Mouse (Mus musculus) CH12.LX (cell line): ENCODE measurements around the gene Cdc123. TPM values are rescaled to one million over a fixed set of nuclear protein-coding genes. Genes with fewer than 3 reads are reported as not detected.

ENCODE experiments used
- DNase-seq: peaks from one replicate; pipeline ENCODE4 v3.0.0-alpha.2; 2013; ENCODE audit errors: extremely low read depth
- H3K27ac ChIP-seq: 2 replicates; pipeline ENCODE4 v1.5.1; 2012; ENCODE audit warnings: low read depth, mild to moderate bottlenecking, control low read depth, moderate library complexity; ENCODE audit not compliant: insufficient read depth
- H3K27me3 ChIP-seq: replicated peaks from 2 replicates; pipeline ENCODE3; 2012; ENCODE audit warnings: inconsistent platforms
- H3K36me3 ChIP-seq, 2 experiments: replicated peaks in 1 of 2; 2 replicates each; pipeline versions ENCODE3 to v1.6.1; 2012; ENCODE audit warnings: inconsistent platforms in 1 of 2, low read length in 1 of 2, mild to moderate bottlenecking in 1 of 2, mixed read lengths in 1 of 2, moderate library complexity in 1 of 2; ENCODE audit not compliant: control insufficient read depth in 1 of 2, insufficient read depth in 1 of 2
- H3K4me1 ChIP-seq, 2 experiments: 2 replicates each; pipeline ENCODE4 v1.6.1; 2012; ENCODE audit warnings: inconsistent platforms in 1 of 2, moderate library complexity in 1 of 2; ENCODE audit not compliant: insufficient read depth in 2 of 2, control insufficient read depth in 1 of 2
- H3K4me2 ChIP-seq: 2 replicates; pipeline ENCODE4 v1.6.1; 2012; ENCODE audit warnings: low read depth, mild to moderate bottlenecking, control low read depth; ENCODE audit not compliant: poor library complexity, insufficient read depth, severe bottlenecking
- H3K4me3 ChIP-seq, 3 experiments: fragments of 150-350 bp in 1 of 3; sonication (generic) in 1 of 3; replicated peaks in 1 of 3; 2 replicates each; pipeline versions ENCODE3 to v1.5.1; 2011 to 2012; ENCODE audit warnings: low read depth in 2 of 3, low read length in 2 of 3, mild to moderate bottlenecking in 2 of 3, moderate library complexity in 2 of 3, control low read depth in 1 of 3, improper control_type of control experiment in 1 of 3, inconsistent platforms in 1 of 3, mixed read lengths in 1 of 3; ENCODE audit not compliant: poor library complexity in 1 of 3
- H3K79me2 ChIP-seq: replicated peaks from 2 replicates; pipeline ENCODE4 v1.6.1; 2012; ENCODE audit warnings: mild to moderate bottlenecking, moderate library complexity; ENCODE audit not compliant: control insufficient read depth, poor library complexity, insufficient read depth, severe bottlenecking; ENCODE audit errors: extremely low read depth
- H3K9ac ChIP-seq: 2 replicates; pipeline ENCODE4 v1.6.1; 2012; ENCODE audit warnings: low read depth, mild to moderate bottlenecking, control low read depth, moderate library complexity; ENCODE audit not compliant: insufficient read depth
- H3K9me3 ChIP-seq: replicated peaks from 2 replicates; pipeline ENCODE3; 2012; ENCODE audit warnings: low read length, inconsistent platforms, mixed read lengths
- BHLHE40 ChIP-seq: IDR thresholded peaks from 2 replicates; pipeline ENCODE4 v1.6.1; 2011; ENCODE audit warnings: mild to moderate bottlenecking, low read depth, low read length, improper control_type of control experiment
- CHD1 ChIP-seq: IDR thresholded peaks from 2 replicates; pipeline ENCODE4 v1.6.1; 2012; ENCODE audit warnings: low read depth, low read length, improper control_type of control experiment, inconsistent platforms
- CHD2 ChIP-seq: IDR thresholded peaks from 2 replicates; pipeline ENCODE4 v1.6.1; 2011; ENCODE audit warnings: low read length, improper control_type of control experiment
- CTCF ChIP-seq, 2 experiments: IDR thresholded peaks in 1 of 2; conservative IDR thresholded peaks in 1 of 2; 2 replicates each; pipeline ENCODE4 v1.5.1; 2011 to 2012; ENCODE audit warnings: low read depth in 2 of 2, low read length in 2 of 2, improper control_type of control experiment in 1 of 2, inconsistent platforms in 1 of 2, mild to moderate bottlenecking in 1 of 2, moderate library complexity in 1 of 2
- ELF1 ChIP-seq: IDR thresholded peaks from 2 replicates; pipeline ENCODE4 v1.6.1; 2014; ENCODE audit warnings: low read depth, mild to moderate bottlenecking, inconsistent platforms, low read length, improper control_type of control experiment
- ETS1 ChIP-seq: conservative IDR thresholded peaks from 2 replicates; pipeline ENCODE4 v1.6.1; 2012; ENCODE audit warnings: low read depth, mild to moderate bottlenecking, inconsistent platforms, low read length, improper control_type of control experiment, moderate library complexity
- GABPA ChIP-seq: IDR thresholded peaks from 2 replicates; pipeline ENCODE4 v1.6.1; 2012; ENCODE audit warnings: low read depth, low read length, improper control_type of control experiment, inconsistent platforms; ENCODE audit not compliant: insufficient replicate concordance
- IRF4 ChIP-seq: IDR thresholded peaks from 2 replicates; pipeline ENCODE4 v1.6.1; 2014; ENCODE audit warnings: low read depth, mild to moderate bottlenecking, inconsistent platforms, low read length, improper control_type of control experiment
- JUN ChIP-seq: IDR thresholded peaks from 2 replicates; pipeline ENCODE4 v1.6.1; 2011; ENCODE audit warnings: low read depth, mild to moderate bottlenecking, low read length, improper control_type of control experiment, moderate library complexity; ENCODE audit not compliant: insufficient read depth
- JUND ChIP-seq: conservative IDR thresholded peaks from 2 replicates; pipeline ENCODE4 v1.6.1; 2011; ENCODE audit warnings: low read depth, low read length, improper control_type of control experiment
- KAT2A ChIP-seq: IDR thresholded peaks from 2 replicates; pipeline ENCODE4 v1.6.1; 2012; ENCODE audit warnings: low read length, improper control_type of control experiment, inconsistent platforms; ENCODE audit not compliant: insufficient replicate concordance
- MAFK ChIP-seq: IDR thresholded peaks from 2 replicates; pipeline ENCODE4 v1.6.1; 2011; ENCODE audit warnings: low read length, improper control_type of control experiment; ENCODE audit not compliant: insufficient replicate concordance
- MAX ChIP-seq: IDR thresholded peaks from 2 replicates; pipeline ENCODE4 v1.6.1; 2011; ENCODE audit warnings: low read length, improper control_type of control experiment
- MAZ ChIP-seq: IDR thresholded peaks from 2 replicates; pipeline ENCODE4 v1.6.1; 2012; ENCODE audit warnings: low read depth, mild to moderate bottlenecking, inconsistent platforms, low read length, improper control_type of control experiment, moderate library complexity
- MEF2A ChIP-seq: IDR thresholded peaks from 2 replicates; pipeline ENCODE4 v1.6.1; 2014; ENCODE audit warnings: low read depth, mild to moderate bottlenecking, inconsistent platforms, low read length, improper control_type of control experiment, borderline replicate concordance
- MXI1 ChIP-seq: IDR thresholded peaks from 2 replicates; pipeline ENCODE4 v1.6.1; 2011; ENCODE audit warnings: mild to moderate bottlenecking, low read depth, low read length, improper control_type of control experiment
- MYC ChIP-seq: IDR thresholded peaks from 2 replicates; pipeline ENCODE4 v1.6.1; 2011; ENCODE audit warnings: low read depth, mild to moderate bottlenecking, improper control_type of control experiment, low read length
- PAX5 ChIP-seq: IDR thresholded peaks from 2 replicates; pipeline ENCODE4 v1.6.1; 2012; ENCODE audit warnings: low read length, inconsistent platforms, mixed read lengths
- POLR2A ChIP-seq: IDR thresholded peaks from 2 replicates; pipeline ENCODE4 v1.6.1; 2011; ENCODE audit warnings: low read depth, mild to moderate bottlenecking, improper control_type of control experiment, low read length
- POLR2AphosphoS2 ChIP-seq: IDR thresholded peaks from 2 replicates; pipeline ENCODE4 v1.6.1; 2011; ENCODE audit warnings: low read depth, low read length, improper control_type of control experiment
- RCOR1 ChIP-seq: conservative IDR thresholded peaks from 2 replicates; pipeline ENCODE4 v1.6.1; 2012; ENCODE audit warnings: low read depth, mild to moderate bottlenecking, inconsistent platforms, low read length, improper control_type of control experiment
- SIN3A ChIP-seq: IDR thresholded peaks from 2 replicates; pipeline ENCODE4 v1.6.1; 2012; ENCODE audit warnings: low read length, improper control_type of control experiment, inconsistent platforms
- TBP ChIP-seq: conservative IDR thresholded peaks from 2 replicates; pipeline ENCODE4 v1.6.1; 2011; ENCODE audit warnings: low read depth, low read length, improper control_type of control experiment
- UBTF ChIP-seq: IDR thresholded peaks from 2 replicates; pipeline ENCODE4 v1.6.1; 2012; ENCODE audit warnings: low read depth, mild to moderate bottlenecking, inconsistent platforms, low read length, improper control_type of control experiment, moderate library complexity
- ZC3H11A ChIP-seq: IDR thresholded peaks from 2 replicates; pipeline ENCODE4 v1.6.1; 2012; ENCODE audit warnings: low read depth, mild to moderate bottlenecking, inconsistent platforms, low read length, improper control_type of control experiment
- ZKSCAN1 ChIP-seq: IDR thresholded peaks from 2 replicates; pipeline ENCODE4 v1.6.1; 2012; ENCODE audit warnings: low read depth, inconsistent platforms, low read length, improper control_type of control experiment, borderline replicate concordance
- ZMIZ1 ChIP-seq: IDR thresholded peaks from 2 replicates; pipeline ENCODE4 v1.6.1; 2012; ENCODE audit warnings: low read depth, mild to moderate bottlenecking, inconsistent platforms, low read length, improper control_type of control experiment
- ZNF384 ChIP-seq: IDR thresholded peaks from 2 replicates; pipeline ENCODE4 v1.6.1; 2012; ENCODE audit warnings: low read depth, low read length, improper control_type of control experiment, inconsistent platforms
- dilution Hi-C: fragments of 300-500 bp; cut with MboI; formaldehyde crosslinking; loops from 2 replicates; pipeline ENCODE4 v1.14.3; 2020; ENCODE audit warnings: low sequenced_read_pairs; ENCODE audit not compliant: extremely low pct_unique_long_range_greater_than_20kb, extremely low pct_ligation_motif_present
- in situ Hi-C: fragments of 300-500 bp; cut with MboI; formaldehyde crosslinking; loops from 3 replicates; pipeline ENCODE4 v1.14.3; 2019; ENCODE audit warnings: low sequenced_read_pairs, low pct_ligation_motif_present, low pct_unique_long_range_greater_than_20kb, mixed read lengths
- polyA plus RNA-seq: library from polyadenylated mRNA; unstranded; fragments of >175 nt; gene quantifications from 2 replicates; pipeline ENCODE4 v1.2.1, GENCODE M21; 2012; ENCODE audit warnings: low read depth; ENCODE audit not compliant: insufficient read length
- total RNA-seq, 2 experiments: library from RNA; depleted of rRNA; stranded (reverse); fragments of 300-350 nt in 1 of 2; fragments of >200 nt in 1 of 2; gene quantifications; 2 replicates each; pipeline ENCODE4 v1.2.3; 2012 to 2014

The Cdc123 gene
- total and polyA plus RNA-seq, 3 experiments, result 164 to 291 (median 215) TPM

DNA sequence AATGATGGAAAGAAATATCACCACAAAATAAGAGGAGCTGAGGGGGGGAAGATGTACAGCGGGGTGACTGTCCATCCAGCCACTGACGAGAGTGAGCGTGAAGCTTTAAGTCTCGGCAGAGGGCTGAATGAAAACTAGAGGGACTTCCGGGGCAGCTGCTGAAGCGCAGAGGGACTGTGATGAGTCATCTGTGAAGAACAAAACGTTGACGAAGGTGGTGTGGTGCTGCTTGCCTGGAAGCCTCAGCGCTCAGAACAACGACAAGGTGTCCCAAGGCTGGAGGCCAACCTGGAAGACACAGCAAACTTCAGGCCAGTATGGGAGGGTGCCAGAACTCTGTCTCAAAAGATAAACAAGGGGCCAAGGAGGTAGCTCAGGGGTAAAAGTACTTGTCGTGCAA, 4.1 kb downstream of the Cdc123 start (continued):
- TF ChIP-seq MAFK (no peak), JUN (peak; percentile 85), KAT2A (no peak), ZMIZ1 (0 out of 2 replicates have a peak, but pooled peaks have one; percentile 53), POLR2A (peak; percentile 73), GABPA (no peak), MXI1 (peak; percentile 67; the same call in 1 of the 2 replicates), CTCF (conservative IDR thresholded peaks at IDR 0.05 in 1 of 2, IDR thresholded peaks at IDR 0.05 in 1 of 2; ENCODE audit: low read depth in 2 of 2, low read length in 2 of 2) (no peak), CHD1 (peak; percentile 19; the same call in 1 of the 2 replicates), CHD2 (no peak), PAX5 (no peak), MAX (peak; percentile 43; the same call in 1 of the 2 replicates), RCOR1 (no peak), ZNF384 (no peak), MYC (0 out of 2 replicates have a peak, but pooled peaks have one; percentile 79), ETS1 (peak; percentile 42; the same call in 1 of the 2 replicates), TBP (peak; percentile 80), BHLHE40 (no peak), UBTF (no peak), IRF4 (peak; percentile 94)
- TF ChIP-seq, all 38 proteins: peak for 17

DNA sequence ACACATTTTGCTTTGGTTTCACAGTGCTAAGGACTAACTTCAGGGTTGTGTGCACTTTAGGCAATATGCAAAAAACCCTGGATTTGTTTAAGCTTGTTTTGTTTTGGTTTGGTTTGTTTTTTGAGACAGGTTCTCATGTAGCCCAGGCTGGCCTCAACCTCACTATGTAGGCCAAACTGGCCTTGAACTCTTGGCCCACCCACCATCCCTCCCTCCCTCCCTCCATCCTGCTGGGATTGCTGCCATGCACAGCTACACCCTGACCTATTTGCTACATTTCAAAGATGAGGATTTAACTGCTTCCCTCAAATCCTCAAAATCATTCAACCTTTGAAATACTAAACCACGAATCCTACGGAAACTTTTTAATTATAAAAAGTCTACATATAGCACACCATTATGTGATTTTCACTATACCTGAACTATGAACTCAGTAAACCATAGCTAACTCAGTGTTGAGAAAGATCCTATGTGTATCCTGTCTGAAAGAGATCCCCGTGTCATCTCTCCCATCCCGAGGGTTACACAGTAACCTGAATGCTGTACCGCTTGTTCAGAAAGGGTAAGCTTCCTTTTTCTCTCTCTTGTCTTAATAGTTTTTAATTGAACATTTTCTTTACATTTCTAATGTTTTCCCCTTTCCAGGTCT, 19.6 kb downstream of the Cdc123 start:
- in situ Hi-C loops, result loop anchor here (25.0 kb wide), 1 partner anchor 913 kb away; the partner anchor contains the start of gene Phyh
- H3K9ac ChIP-seq, result no peak overlapping the region
- H3K27me3 ChIP-seq, result no peaks in the 10 kb centered on the region
- no peak overlapping the region for H3K27ac ChIP-seq
- H3K9me3 ChIP-seq, result no peaks in the 10 kb centered on the region
- no peak overlapping the region for H3K4me3 ChIP-seq
- no peak overlapping the region for H3K4me2 ChIP-seq
- peaks cover 3% of the 10 kb centered on the region; the same call in 1 of the 2 replicates for H3K79me2 ChIP-seq
- H3K4me1 ChIP-seq, result peaks cover 4 to 15% of the 10 kb centered on the region in 2 experiments; a peak in 3 of 4 replicates
- TF ChIP-seq MYC (no peak), POLR2A (no peak), ZC3H11A (no peak), ETS1 (no peak), JUND (no peak), POLR2AphosphoS2 (no peak), PAX5 (no peak), ELF1 (no peak), ZKSCAN1 (no peak), CTCF (conservative IDR thresholded peaks at IDR 0.05 in 1 of 2, IDR thresholded peaks at IDR 0.05 in 1 of 2; ENCODE audit: low read depth in 2 of 2, low read length in 2 of 2) (no peak), BHLHE40 (no peak), UBTF (no peak), CHD1 (no peak), MAFK (no peak), ZMIZ1 (no peak), IRF4 (no peak), MEF2A (no peak), SIN3A (no peak), MAZ (no peak), KAT2A (no peak)
- H3K36me3 ChIP-seq, result peaks cover 47 to 72% of the 10 kb centered on the region in 2 experiments
- no peak for DNase-seq
- dilution Hi-C loops, result no loop called here
